Mouse (Mus musculus): ENCODE measurements at regions not wholly inside any gene's neighbourhood (a gene's known extent, or its start where the extent isn't known, plus 50 kb on each side); places are given as distances from the start of the nearest gene placed in this dataset.
A peak's percentile ranks its signal among the peaks of the same experiment; 100 is the strongest.
"Not testable (repeated sequence)": the region's sequence is repeated elsewhere in the genome, so short reads cannot be mapped to it uniquely, and the experiment has no call there.

GRCm38 (mm10) chr16:8914183-8914582 is 84.3 kb downstream of the 1810013L24Rik start:
- DNase-seq: not testable (repeated sequence)

- no peak for DNase-seq
Measured at GRCm38 (mm10) chr16:8916091-8916490, 86.2 kb downstream of the 1810013L24Rik start.

GRCm38 (mm10) chr16:8918741-8919535 is 89.0 kb downstream of the 1810013L24Rik start:
- DNase-seq: no peak

- DNase-seq: no peak
Measured at GRCm38 (mm10) chr16:8924732-8925131, 94.8 kb downstream of the 1810013L24Rik start.

- no peak for DNase-seq
Measured at GRCm38 (mm10) chr16:8931961-8932360, 102.1 kb downstream of the 1810013L24Rik start.

- no peak for DNase-seq
Measured at GRCm38 (mm10) chr16:8933121-8933520, 103.2 kb downstream of the 1810013L24Rik start.

- DNase-seq: no peak
Measured at GRCm38 (mm10) chr16:8936446-8936845, 106.5 kb downstream of the 1810013L24Rik start.

GRCm38 (mm10) chr16:8938516-8938915 is 108.6 kb downstream of the 1810013L24Rik start:
- DNase-seq: peak; percentile 78

GRCm38 (mm10) chr16:8939136-8939535 is 109.2 kb downstream of the 1810013L24Rik start:
- DNase-seq: no peak

- no peak for DNase-seq
Measured at GRCm38 (mm10) chr16:8944412-8945102, 114.7 kb downstream of the 1810013L24Rik start.

GRCm38 (mm10) chr16:8947846-8948245 is 117.9 kb downstream of the 1810013L24Rik start:
- DNase-seq: no peak

GRCm38 (mm10) chr16:8951156-8951899 is 121.4 kb downstream of the 1810013L24Rik start:
- no peak for DNase-seq

- no peak for DNase-seq
Measured at GRCm38 (mm10) chr16:8961739-8962138, 131.8 kb downstream of the 1810013L24Rik start.

- peak; percentile 64 for DNase-seq
Measured at GRCm38 (mm10) chr16:8993521-8994250, 163.8 kb downstream of the 1810013L24Rik start.

- DNase-seq: no peak
Measured at GRCm38 (mm10) chr16:8994521-8994920, 164.6 kb downstream of the 1810013L24Rik start.

GRCm38 (mm10) chr16:8997250-8997649 is 167.3 kb downstream of the 1810013L24Rik start:
- no peak for DNase-seq

- DNase-seq: peak; percentile 69
Measured at GRCm38 (mm10) chr16:9004012-9004411, 174.1 kb downstream of the 1810013L24Rik start.

GRCm38 (mm10) chr16:9005933-9006332 is 176.0 kb downstream of the 1810013L24Rik start:
- peak; percentile 19 for DNase-seq

GRCm38 (mm10) chr16:9009361-9010083 is 179.6 kb downstream of the 1810013L24Rik start:
- DNase-seq: peak; percentile 91

GRCm38 (mm10) chr16:9011077-9011476 is 181.2 kb downstream of the 1810013L24Rik start:
- no peak for DNase-seq

GRCm38 (mm10) chr16:9011691-9012090 is 181.8 kb downstream of the 1810013L24Rik start:
- DNase-seq: no peak

All from right cerebral cortex, postnatal 25 days (tissue).